Mouse (Mus musculus) forebrain, embryonic 16.5 days (tissue): ENCODE measurements around the gene Dlgap1. TPM values are rescaled to one million over a fixed set of nuclear protein-coding genes. Genes with fewer than 3 reads are reported as not detected.

ENCODE experiments used
- ATAC-seq: fragments of 200-750 bp; cut with Nextera tagmentation; 2 replicates; pipeline ENCODE4 v1.8.0; 2017; ENCODE audit warnings: mild to moderate bottlenecking, moderate library complexity
- H3K27ac ChIP-seq: fragments of 300-500 bp; sonication (generic); 2 replicates; pipeline ENCODE4 v1.5.1; 2014; ENCODE audit warnings: low read length, control low read depth
- H3K27me3 ChIP-seq: fragments of 300-500 bp; sonication (generic); replicated peaks from 2 replicates; pipeline ENCODE4 v1.6.1; 2014; ENCODE audit warnings: low read length; ENCODE audit not compliant: control insufficient read depth, insufficient read depth
- H3K36me3 ChIP-seq: fragments of 300-500 bp; sonication (generic); 2 replicates; pipeline ENCODE4 v1.6.1; 2014; ENCODE audit not compliant: control insufficient read depth, insufficient read depth
- H3K4me1 ChIP-seq: fragments of 300-500 bp; sonication (generic); replicated peaks from 2 replicates; pipeline ENCODE4 v1.6.1; 2014; ENCODE audit warnings: low read length; ENCODE audit not compliant: control insufficient read depth, insufficient read depth
- H3K4me2 ChIP-seq: fragments of 300-500 bp; sonication (generic); 2 replicates; pipeline ENCODE4 v1.6.1; 2014; ENCODE audit warnings: mild to moderate bottlenecking, low read length, control low read depth
- H3K4me3 ChIP-seq: fragments of 300-500 bp; sonication (generic); replicated peaks from 2 replicates; pipeline ENCODE4 v1.5.1; 2014; ENCODE audit warnings: mild to moderate bottlenecking, low read length, control low read depth
- H3K9ac ChIP-seq: fragments of 300-500 bp; sonication (generic); replicated peaks from 2 replicates; pipeline ENCODE4 v1.6.1; 2014; ENCODE audit warnings: low read depth, low read length, control low read depth
- H3K9me3 ChIP-seq: fragments of 300-500 bp; sonication (generic); 2 replicates; pipeline ENCODE4 v1.6.1; 2016; ENCODE audit warnings: low read length; ENCODE audit not compliant: control insufficient read depth
- WGBS: fragments of 180-500 bp; shearing (Covaris S2); extraction: QIAGEN DNeasy Blood & Tissue Kit; methylation state at CpG from one replicate; pipeline ENCODE4 v1.1.7; 2014; 5-methylcytosine and 5-hydroxymethylcytosine counted together
- polyA plus RNA-seq: library from polyadenylated mRNA; unstranded; fragments of >200 nt; fragmentation: Nextera tagmentation; extraction: Ambion mirVana; gene quantifications from 2 replicates; pipeline ENCODE4 v1.2.1, GENCODE M21; 2015

Gene Dlgap1
- polyA plus RNA-seq, 1 experiment from 2014 or later, result 47.2 TPM

GRCm38 (mm10) chr17:70590506-70590905 lies 621.6 kb downstream of the Dlgap1 start:
- Histone ChIP-seq H3K27me3 (no peaks in the 10 kb centered on the region), H3K4me1 (peaks cover 5% of the 10 kb centered on the region), H3K4me3 (no peak overlapping the region), H3K27ac (no peak overlapping the region), H3K36me3 (no peaks in the 10 kb centered on the region), H3K9ac (no peak overlapping the region), H3K9me3 (no peaks in the 10 kb centered on the region), H3K4me2 (no peak overlapping the region)
- 73% methylated on average over 6 of the region's 6 CpGs for WGBS
- ATAC-seq, result no peak

GRCm38 (mm10) chr17:70594277-70594676 lies 625.4 kb downstream of the Dlgap1 start:
- Histone ChIP-seq H3K36me3 (no peaks in the 10 kb centered on the region), H3K4me1 (no peaks in the 10 kb centered on the region; the same call in 1 of the 2 replicates), H3K9me3 (no peaks in the 10 kb centered on the region), H3K27me3 (no peaks in the 10 kb centered on the region), H3K9ac (no peak overlapping the region), H3K4me2 (no peak overlapping the region), H3K27ac (no peak overlapping the region), H3K4me3 (no peak overlapping the region)
- 58% methylated on average over 1 of the region's 1 CpGs for WGBS
- no peak for ATAC-seq

- H3K9me3 ChIP-seq, result no peaks in the 10 kb centered on the region
Measured at GRCm38 (mm10) chr17:70596326-70596725, 627.5 kb downstream of the Dlgap1 start.

GRCm38 (mm10) chr17:70600462-70600861 lies 631.6 kb downstream of the Dlgap1 start:
- no peak for ATAC-seq
- H3K9ac ChIP-seq, result no peak overlapping the region
- H3K27ac ChIP-seq, result no peak overlapping the region
- WGBS, result 78% methylated on average over 6 of the region's 6 CpGs
- H3K4me1 ChIP-seq, result no peaks in the 10 kb centered on the region
- H3K4me2 ChIP-seq, result no peak overlapping the region
- no peaks in the 10 kb centered on the region for H3K27me3 ChIP-seq
- H3K9me3 ChIP-seq, result no peaks in the 10 kb centered on the region
- H3K4me3 ChIP-seq, result no peak overlapping the region
- H3K36me3 ChIP-seq, result no peaks in the 10 kb centered on the region

More at GRCm38 (mm10) chr17:70596326-70596725, 627.5 kb downstream of the Dlgap1 start:
- Histone ChIP-seq H3K4me2 (no peak overlapping the region), H3K27ac (no peak overlapping the region), H3K36me3 (no peaks in the 10 kb centered on the region), H3K4me3 (no peak overlapping the region), H3K27me3 (no peaks in the 10 kb centered on the region), H3K9ac (no peak overlapping the region), H3K4me1 (no peaks in the 10 kb centered on the region)
- no peak for ATAC-seq
- WGBS, result 88% methylated on average over 2 of the region's 2 CpGs

GRCm38 (mm10) chr17:70602051-70602450 lies 633.2 kb downstream of the Dlgap1 start:
- Histone ChIP-seq H3K4me2 (no peak overlapping the region), H3K9ac (no peak overlapping the region), H3K27me3 (no peaks in the 10 kb centered on the region), H3K9me3 (no peaks in the 10 kb centered on the region), H3K27ac (no peak overlapping the region), H3K4me1 (no peaks in the 10 kb centered on the region), H3K36me3 (no peaks in the 10 kb centered on the region), H3K4me3 (no peak overlapping the region)
- 92% methylated on average over 7 of the region's 7 CpGs for WGBS
- no peak for ATAC-seq

GRCm38 (mm10) chr17:70605659-70606058 lies 636.8 kb downstream of the Dlgap1 start:
- Histone ChIP-seq H3K4me3 (no peak overlapping the region), H3K9ac (no peak overlapping the region), H3K36me3 (no peaks in the 10 kb centered on the region), H3K9me3 (no peaks in the 10 kb centered on the region), H3K4me2 (no peak overlapping the region), H3K4me1 (no peaks in the 10 kb centered on the region), H3K27me3 (no peaks in the 10 kb centered on the region), H3K27ac (no peak overlapping the region)
- 84% methylated on average over 5 of the region's 5 CpGs for WGBS
- no peak for ATAC-seq

GRCm38 (mm10) chr17:70612171-70612570 lies 643.3 kb downstream of the Dlgap1 start:
- Histone ChIP-seq H3K27me3 (no peaks in the 10 kb centered on the region), H3K9ac (no peak overlapping the region), H3K27ac (no peak overlapping the region), H3K4me2 (no peak overlapping the region), H3K9me3 (no peaks in the 10 kb centered on the region), H3K36me3 (no peaks in the 10 kb centered on the region), H3K4me3 (no peak overlapping the region), H3K4me1 (no peaks in the 10 kb centered on the region)
- WGBS, result 61% methylated on average over 6 of the region's 6 CpGs
- no peak for ATAC-seq

- WGBS, result 92% methylated on average over 7 of the region's 7 CpGs
- Histone ChIP-seq H3K27me3 (no peaks in the 10 kb centered on the region), H3K4me2 (no peak overlapping the region), H3K9me3 (no peaks in the 10 kb centered on the region), H3K4me1 (no peaks in the 10 kb centered on the region), H3K4me3 (no peak overlapping the region), H3K9ac (no peak overlapping the region), H3K36me3 (no peaks in the 10 kb centered on the region), H3K27ac (no peak overlapping the region)
- ATAC-seq, result no peak
Measured at GRCm38 (mm10) chr17:70613897-70614296, 645.0 kb downstream of the Dlgap1 start.

- 71% methylated on average over 5 of the region's 5 CpGs for WGBS
- Histone ChIP-seq H3K4me1 (no peaks in the 10 kb centered on the region), H3K4me3 (no peak overlapping the region), H3K4me2 (no peak overlapping the region), H3K27ac (no peak overlapping the region), H3K27me3 (no peaks in the 10 kb centered on the region), H3K9me3 (no peaks in the 10 kb centered on the region), H3K36me3 (no peaks in the 10 kb centered on the region), H3K9ac (no peak overlapping the region)
- ATAC-seq, result no peak
Measured at GRCm38 (mm10) chr17:70614407-70615060, 645.7 kb downstream of the Dlgap1 start.

- peak; percentile 33; the same call in 1 of the 2 replicates for ATAC-seq
- Histone ChIP-seq H3K4me2 (no peak overlapping the region), H3K9ac (no peak overlapping the region), H3K9me3 (no peaks in the 10 kb centered on the region), H3K36me3 (no peaks in the 10 kb centered on the region), H3K4me3 (no peak overlapping the region), H3K27ac (0 out of 2 replicates have a peak overlapping the region, but pooled peaks have one; percentile 47), H3K4me1 (0 out of 2 replicates have a peak, but pooled peaks cover 3% of the 10 kb centered on the region), H3K27me3 (no peaks in the 10 kb centered on the region)
- 60% methylated on average over 8 of the region's 8 CpGs for WGBS
Measured at GRCm38 (mm10) chr17:70622493-70622892, 653.6 kb downstream of the Dlgap1 start.
